Mouse (Mus musculus) forebrain, embryonic 14.5 days (tissue): Measurements from ENCODE around the gene Calhm5. TPM values are rescaled to one million over a fixed set of nuclear protein-coding genes. Genes with fewer than 3 reads are reported as not detected.

Source experiments
- polyA plus RNA-seq: library from polyadenylated mRNA; unstranded; fragments of >200 nt; fragmentation: Nextera tagmentation; extraction: Ambion mirVana; gene quantifications from 2 replicates; pipeline ENCODE4 v1.2.1, GENCODE M21; 2014

Gene Calhm5
- polyA plus RNA-seq, 1 experiment from 2014 or later, result 0.39 TPM

Other genes with a start within 250 kb of the Calhm5 start
- gene Sult3a1, start 238.8 kb downstream of the Calhm5 start, polyA plus RNA-seq, result not detected in 2 replicates
- gene Rsph4a, start 191.4 kb downstream of the Calhm5 start, polyA plus RNA-seq, result 0.39 and 0.94 TPM in 2 replicates
- gene Zup1, start 145.2 kb downstream of the Calhm5 start, polyA plus RNA-seq, result 21.4 and 22.8 TPM in 2 replicates
- gene Rwdd1, start 76.9 kb downstream of the Calhm5 start, polyA plus RNA-seq, result 147 TPM in 2 replicates
- gene Trappc3l, start 58.9 kb downstream of the Calhm5 start, polyA plus RNA-seq, result not detected in 2 replicates
- not detected in 2 replicates for gene Calhm4, start 52.2 kb downstream of the Calhm5 start, polyA plus RNA-seq
- gene Calhm6, start 31.5 kb upstream of the Calhm5 start, polyA plus RNA-seq, result 0.27 TPM in 1 of 2 replicates, not detected in the other
- gene Dse, start 111.2 kb upstream of the Calhm5 start, polyA plus RNA-seq, result 6.2 and 7.6 TPM in 2 replicates
- gene Tspyl1, start 185.7 kb upstream of the Calhm5 start, polyA plus RNA-seq, result 70.6 and 75.6 TPM in 2 replicates
- 88.2 and 103 TPM in 2 replicates for gene Tspyl4, start 200.9 kb upstream of the Calhm5 start, polyA plus RNA-seq